Mouse (Mus musculus) naive thymus-derived CD4-positive, alpha-beta T cell, adult 2 months (primary cell): ENCODE results near the gene Gpr3.

Experiments used
- DNase-seq: peaks from one replicate; pipeline ENCODE4 v3.0.0-alpha.2; 2011; ENCODE audit warnings: low read depth

The Gpr3 gene

DNA sequence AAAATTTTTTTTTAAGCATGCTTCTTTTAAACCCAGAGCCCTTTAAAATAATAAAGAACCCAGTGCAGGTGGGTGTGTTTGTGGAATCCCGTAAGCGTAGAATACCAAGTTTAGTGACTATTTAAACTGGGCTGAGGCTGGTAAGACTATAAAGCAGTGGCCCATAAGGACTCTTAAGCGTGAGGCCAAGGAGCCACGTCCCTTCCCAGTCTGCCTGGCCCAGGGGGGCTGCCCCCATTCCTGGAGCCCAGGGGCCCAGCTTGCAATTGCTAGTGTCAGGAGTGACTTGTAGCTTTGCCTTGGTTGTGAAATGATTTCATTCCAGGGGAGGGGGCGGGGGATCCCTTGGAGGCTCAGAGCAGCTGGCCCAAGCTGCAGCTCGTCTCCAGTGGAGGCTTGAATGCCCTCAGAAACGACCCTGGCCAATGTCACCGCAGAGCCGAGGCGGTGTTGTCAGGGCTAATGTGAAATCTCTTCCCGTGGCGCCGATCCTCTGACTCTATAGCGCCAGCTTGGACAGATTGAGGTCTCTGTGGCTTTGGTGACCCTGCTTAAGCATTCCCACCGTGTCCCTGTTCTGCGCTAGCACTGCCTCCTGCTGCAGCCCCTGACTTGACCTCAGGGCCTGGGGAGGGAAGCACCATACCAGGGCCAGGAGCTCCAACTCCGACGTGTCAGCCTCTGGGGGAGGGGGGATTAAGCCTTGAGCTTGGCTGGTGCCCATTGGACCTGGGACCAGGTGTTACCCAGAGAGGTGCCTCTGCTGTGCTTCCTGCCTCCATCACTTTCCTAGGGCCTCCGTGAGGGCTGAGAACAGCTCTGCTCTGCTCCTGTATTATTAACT, 13.8 kb downstream of the Gpr3 start:
- no peak for DNase-seq

DNA sequence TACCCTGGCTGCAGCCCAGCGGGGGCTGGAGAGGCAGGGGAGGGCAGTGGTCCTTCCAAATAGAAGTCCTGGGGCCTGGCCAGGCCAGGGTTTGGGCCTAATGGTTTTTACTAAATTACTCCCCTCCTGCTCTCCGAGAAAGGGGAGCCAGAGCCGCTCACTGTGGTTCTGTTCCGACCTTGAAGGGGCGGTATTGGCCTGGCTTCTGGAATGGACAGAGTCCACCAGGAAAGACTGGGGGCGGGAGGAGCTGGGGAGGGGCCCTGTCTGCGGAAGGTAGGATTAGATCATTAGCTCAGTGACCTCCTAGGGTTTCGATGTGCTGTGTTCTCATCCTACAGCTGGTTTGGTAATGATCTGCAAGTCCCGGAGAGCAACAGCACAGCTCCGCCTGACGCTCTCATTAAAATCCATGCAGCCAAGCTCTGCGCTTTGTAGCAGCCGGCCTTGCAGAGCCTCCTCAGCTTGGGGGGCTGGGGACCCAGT, 14.5 kb downstream of the Gpr3 start:
- no peak for DNase-seq

DNA sequence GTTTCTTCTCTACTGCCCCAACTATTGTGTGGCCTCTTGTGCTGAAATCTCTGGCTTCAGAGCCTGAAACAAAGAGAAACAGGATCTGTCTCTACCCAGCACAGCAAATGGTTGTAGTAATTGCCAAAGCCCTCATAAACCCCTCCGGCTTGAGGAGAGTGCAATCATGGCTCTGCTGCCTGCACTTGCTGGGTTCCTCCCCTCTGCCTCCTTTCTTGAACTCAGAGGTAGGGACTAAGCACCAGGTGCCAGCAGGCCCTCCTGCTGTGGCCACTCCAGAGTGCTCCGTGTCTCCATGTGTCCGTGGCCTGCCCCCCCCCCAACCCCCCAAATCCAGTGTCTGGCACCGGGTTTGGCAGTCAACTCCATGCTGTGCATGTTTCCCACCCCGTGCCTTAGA, 15.0 kb downstream of the Gpr3 start:
- DNase-seq = no peak

DNA sequence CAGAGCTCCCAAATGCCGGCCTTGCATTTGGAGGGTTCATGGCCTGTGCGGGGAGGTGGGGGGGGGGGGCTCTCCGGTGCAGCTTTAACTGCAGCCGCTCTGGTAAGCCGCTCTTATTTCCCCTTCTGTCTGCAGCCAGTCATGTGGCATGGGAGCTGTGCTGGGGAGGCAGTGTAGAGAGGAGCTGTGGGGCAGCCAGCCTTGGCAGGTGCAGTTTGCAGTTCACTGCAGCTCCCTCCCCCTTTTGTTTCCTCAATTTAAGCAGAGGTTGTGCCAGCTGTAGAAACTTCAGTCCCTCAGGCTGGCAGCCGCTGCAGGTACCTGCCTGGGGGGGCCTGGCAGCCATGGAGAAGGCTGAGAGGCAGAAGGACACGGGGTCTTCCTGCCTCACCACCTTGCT, 15.5 kb downstream of the Gpr3 start:
- no peak for DNase-seq

DNA sequence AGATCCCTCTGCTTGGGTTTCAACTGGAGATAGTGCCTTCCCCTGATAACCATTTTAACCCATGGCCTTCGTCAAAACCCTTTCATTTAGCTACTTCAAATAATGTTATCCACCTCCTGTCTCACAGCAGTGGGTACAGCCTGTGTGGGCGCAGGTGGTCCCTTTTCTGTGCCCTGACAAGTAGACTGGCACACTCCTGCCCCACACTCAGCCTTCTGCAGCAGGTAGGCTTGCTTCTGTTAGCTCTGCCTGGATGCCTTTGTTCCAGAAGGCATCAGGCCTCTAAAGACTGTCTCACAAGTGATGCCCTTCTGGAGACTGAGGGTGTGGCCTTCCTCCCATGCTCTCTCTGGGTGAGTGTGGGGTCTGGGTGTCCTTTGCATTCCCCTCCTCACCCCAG, 16.2 kb downstream of the Gpr3 start:
- no peak for DNase-seq

DNA sequence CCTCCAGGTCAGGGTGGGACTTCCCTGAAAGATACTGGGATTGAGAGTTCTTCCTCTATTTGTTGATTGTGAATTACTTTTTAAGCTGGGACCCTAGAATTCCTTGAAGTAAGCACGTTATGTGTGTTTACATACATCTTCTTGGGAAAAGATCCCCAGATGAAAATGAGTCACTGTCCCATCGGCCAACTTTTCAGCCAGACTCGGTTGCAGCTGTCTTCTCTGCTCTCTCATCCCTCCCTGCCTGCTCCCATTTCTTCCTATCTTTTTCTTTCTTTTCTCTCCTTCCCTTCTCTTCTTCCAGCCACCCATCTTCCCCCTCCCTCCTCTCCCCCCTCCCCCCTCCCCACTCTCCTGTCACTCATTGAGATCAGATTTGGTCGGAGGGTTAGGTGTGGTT, 17.3 kb downstream of the Gpr3 start:
- DNase-seq = no peak

DNA sequence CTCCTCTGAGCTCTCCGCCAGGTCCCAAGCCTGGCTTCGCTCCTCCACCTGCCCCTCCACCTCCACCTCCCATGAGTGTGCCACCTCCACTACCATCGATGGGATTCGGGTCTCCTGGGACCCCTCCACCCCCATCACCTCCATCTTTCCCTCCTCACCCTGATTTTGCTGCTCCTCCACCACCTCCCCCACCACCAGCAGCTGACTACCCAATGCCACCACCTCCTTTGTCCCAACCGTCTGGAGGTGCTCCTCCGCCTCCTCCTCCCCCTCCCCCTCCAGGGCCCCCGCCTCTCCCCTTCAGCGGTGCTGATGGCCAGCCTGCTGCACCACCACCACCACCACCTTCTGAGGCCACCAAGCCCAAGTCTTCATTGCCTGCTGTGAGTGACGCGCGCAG, 17.9 kb downstream of the Gpr3 start:
- no peak for DNase-seq

DNA sequence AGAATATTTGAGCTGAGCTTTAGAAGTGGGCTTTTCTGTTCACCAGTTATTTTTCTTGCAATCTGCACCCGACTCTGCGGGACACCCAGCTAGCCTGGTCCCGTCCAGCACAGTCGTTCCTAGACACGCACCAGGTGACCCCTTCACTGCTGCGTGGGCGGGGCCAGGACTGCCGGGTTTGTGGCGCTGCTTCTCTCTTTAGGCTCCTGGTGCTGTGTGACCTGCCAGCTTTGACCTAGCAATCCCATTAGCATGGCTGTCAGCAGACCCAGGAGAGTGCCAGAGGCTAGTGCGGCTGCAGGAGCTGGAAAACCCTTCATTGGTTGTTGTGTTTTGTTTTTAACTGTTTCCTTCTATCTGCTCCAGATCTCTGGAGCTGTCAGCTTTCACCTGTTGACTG, 22.9 kb downstream of the Gpr3 start:
- DNase-seq = no peak

DNA sequence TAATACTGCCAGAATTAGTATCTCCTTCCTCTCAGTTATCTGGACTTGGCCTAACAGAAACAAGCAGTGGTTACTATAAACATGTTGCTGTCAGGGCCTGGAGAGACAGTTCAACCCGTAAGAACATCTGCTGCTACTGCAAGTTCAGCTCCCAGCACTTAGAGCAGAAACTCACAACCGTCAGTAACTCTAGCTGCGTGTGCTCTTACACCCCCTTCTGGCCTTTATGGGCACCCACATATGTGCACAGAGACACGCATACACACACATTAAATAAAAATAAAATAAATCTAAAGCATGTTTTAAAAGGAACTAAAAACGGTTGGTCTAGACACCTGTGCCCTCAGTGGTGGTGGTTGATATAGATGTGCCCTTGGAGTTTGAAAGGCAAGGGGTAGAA, 25.5 kb downstream of the Gpr3 start:
- DNase-seq = no peak

DNA sequence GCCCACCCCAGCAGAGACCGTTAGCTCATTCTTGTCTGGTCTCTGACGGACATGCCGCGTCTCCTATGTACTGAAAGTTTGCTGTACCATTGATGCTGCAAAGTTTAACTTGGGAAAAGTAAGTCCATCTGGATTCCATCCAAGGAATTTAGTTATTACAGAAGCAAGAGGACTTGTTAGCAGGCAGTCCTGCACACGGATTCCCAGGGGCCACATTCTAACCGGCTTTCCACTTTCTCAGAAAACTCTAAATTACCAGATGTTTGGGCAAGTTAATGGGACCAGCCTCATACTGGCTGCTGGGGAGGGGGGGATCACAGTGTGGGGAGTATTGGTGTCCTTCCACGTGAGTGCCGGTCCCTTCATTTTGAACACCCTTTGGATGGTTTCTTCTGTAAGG, 26.4 kb downstream of the Gpr3 start:
- DNase-seq = no peak

DNA sequence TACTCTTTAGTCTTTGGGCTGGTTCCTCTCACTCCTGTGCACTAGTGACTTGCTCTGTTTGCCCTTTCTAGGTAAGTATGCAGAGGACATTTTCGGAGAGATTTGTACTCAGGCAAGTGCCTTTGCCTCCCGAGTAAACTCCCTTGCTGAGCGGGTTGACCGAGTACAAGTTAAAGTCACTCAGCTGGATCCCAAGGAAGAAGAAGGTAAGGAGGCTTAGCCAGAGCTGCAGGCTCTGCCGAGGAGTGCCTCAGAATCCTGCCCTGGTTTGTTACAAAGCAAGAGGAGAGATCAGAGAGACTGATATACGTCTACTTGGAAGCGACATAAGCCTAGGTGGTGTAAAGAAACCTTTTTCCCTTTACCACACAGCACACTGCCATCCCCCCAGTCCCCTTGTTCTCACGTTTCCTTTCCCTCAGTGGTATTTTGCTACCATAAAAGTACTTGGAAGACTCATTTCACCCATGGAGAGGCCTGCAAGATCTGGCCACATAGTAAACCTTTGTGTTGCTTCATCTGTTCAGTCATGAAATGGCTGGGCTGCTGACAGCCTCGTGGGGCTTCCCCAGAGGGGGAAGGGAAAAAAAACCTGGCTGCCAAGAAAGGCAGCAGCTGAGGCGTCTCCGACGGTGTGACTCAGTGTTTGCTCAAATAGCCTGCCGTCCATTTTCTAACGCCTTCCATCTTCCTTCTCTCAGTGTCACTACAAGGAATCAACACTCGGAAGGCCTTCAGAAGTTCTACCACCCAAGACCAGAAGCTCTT, 27.3 kb downstream of the Gpr3 start:
- DNase-seq = peak; percentile 85

DNA sequence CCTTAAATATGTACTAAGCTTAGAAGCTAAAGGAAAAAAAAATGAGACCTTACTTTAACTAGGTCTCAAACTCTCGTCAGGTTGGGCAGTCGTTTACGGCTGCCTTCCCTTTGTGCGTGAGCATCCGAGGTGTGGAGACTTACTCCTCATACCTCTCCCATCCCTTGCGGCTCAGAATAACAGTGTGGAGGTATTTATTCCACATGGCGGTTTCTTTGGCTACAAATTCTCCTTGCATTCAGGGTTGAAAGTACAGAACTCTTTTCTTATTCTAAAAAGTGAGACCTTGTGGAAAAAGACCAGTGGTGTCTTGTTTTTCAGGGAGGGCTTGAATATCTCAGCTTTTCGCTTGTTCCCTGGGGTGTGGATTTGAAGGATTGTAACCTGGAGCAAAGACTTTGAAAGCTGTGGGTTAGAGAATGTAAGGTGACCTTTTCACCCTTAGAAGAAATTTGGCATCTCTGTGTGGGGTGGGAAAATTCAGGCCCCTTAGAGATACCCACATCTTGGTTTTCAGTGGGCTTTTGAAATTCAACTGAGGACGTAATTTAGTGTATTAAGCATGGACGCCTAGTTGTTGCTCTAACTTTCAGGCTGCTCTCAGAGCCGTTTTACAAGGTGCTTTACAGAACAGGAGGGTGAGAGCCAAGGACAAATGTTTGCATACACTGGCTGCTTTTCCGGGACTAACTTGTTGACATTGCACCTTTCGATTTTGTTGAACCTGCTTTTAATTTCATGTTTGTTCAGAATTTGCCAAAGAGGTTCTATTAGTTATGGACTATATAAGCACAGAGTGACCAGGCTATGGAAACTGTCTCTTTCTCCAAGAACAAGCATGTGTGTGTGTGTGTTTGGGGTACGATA, 28.1 kb downstream of the Gpr3 start:
- no peak for DNase-seq

DNA sequence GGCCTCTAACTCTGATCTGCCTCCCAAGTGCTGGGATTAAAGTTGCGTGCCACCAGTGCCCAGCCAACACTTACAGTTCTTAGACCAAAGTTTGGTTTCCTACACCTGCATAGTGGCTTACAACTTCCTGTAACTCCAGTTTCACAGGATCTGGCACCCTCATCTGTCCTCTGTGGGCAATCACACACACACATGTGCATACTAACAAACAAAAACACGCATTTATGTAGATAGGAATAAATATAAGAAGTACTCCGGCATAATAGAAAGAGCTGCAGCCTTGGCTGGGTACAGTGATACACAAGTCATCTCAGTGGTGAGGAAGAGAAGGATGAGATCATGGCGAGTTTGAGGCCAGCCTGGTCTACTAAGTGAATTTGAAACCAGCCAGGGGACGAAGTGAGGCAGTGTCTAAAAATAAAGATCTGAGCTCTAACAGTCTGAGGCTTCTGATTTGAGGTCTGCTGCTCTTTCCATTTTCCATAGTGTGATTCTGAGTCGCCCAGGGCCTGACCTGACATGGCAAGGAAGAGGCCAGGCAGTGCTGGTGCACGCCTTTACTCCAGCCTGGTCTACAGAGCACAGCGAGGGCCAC, 29.8 kb downstream of the Gpr3 start:
- no peak for DNase-seq

DNA sequence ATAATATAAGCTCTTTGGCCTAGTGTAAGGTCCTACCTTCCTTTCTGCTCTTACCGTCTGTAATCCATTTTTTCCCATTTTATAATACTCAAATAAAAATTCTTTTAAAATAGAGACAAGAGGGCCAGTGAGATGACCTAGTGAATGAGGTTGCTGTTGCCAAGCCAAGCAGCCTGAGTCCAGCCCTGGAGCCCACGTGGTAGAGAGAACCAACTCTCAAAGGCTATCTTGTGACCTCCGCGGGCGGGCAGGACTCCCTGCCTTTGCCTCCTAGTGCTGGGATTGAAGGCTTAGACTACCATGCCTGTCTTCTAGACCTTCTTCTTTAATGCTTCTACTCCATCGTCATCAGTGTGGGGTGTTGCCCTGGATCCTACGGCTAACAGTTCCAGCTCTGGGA, 33.1 kb downstream of the Gpr3 start:
- no peak for DNase-seq

DNA sequence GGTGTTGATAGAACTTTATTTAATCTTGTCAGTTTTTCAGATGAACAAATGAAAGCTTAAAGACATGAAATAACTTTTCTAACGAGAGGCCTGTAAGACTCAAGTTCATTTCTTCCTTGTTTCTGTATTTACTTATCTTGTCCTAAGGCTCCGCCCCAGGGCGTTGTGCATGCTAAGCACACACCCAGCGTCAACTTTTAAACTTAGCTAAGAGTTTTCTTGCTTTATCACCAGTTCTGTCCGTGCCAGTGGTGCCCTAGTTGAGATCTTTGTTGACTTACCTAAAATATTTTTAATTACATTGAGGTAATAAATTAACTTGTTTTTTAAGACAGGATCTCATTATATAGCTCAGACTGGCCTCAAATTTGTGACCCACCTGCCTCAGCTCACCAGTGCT, 34.0 kb downstream of the Gpr3 start:
- DNase-seq = no peak

DNA sequence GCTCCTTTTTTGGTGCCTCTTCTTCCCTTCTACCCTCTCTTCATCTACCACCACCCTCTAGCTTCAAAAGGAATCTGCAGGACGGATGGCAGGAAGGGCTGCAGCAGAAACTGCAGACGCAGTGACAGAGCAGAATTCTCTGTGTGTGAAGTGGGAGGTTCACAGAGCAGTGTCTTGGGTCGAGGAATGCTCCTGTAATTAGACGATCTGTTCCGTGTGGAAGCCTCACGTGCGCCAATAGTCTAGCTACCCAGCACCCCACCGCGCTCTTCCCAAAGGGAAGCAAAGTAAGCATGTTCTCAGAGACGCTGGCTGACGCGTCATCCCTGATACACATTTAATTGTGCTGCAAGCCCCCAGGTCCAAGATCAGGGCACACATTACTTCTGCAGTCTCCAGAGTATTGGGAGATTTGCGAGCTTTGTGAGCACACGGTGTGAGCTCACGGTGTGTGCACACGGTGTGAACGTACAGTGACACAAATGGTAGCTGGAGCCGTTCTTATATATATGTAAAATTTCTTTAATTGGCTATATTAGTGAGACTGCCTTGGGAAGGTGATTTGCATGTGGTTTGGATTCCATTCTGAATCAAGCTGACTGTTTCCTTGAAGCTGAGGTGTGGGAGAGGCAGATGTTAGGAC, 35.5 kb downstream of the Gpr3 start:
- DNase-seq = no peak

DNA sequence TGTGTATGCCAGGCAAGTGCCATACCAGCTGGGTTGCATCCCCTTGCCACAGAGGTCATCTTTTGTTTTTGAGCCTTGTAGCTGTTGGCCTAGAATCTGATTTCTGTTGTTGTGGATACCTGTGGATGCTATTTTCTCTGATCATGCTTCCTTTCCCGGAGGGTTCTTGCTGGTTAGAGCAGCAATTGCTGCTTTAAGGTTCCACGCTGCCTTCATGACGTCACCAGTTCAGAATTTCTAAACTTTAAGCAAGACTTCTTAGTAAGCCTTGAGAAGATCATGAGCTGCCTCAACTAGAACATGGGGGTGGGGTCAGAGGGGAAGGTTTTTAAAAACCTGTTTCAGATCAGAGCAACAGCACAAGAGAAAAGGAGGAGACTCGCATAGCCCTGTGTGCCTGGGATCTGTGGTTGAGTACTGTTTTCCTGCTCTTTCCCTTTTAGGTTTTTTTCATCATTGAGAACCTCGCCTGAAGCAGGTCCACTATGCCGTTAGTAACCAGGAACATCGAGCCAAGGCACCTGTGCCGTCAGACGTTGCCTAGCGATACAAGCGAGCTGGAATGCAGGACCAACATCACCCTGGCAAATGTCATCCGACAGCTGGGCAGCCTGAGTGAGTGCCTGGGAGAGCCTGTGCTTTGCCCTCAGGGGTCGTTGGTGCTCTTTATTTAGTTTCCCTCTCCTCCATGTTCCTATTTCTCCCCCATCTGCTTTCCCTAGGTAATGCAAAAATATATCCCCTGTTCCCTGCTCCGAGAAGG, 36.2 kb downstream of the Gpr3 start:
- peak; percentile 66 for DNase-seq

DNA sequence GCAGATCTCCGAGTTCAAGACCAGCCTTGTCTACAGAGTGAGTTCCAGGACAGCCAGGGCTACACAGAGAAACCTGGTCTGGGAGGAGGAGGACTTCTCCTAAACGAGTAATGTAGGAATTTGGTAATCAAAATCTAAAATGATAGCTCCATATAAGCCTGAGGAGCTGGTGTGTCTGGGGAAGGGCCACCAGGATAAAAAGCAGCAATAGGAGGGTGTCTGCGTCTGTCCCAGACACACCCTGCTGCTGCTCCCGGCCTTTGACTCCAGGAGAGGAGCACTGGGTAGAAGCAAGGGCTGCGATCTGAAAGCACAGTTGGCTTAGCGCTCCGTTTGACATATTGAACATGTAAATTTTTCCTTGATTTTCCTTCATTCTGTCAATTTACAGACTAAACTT, 37.1 kb downstream of the Gpr3 start:
- no peak for DNase-seq

DNA sequence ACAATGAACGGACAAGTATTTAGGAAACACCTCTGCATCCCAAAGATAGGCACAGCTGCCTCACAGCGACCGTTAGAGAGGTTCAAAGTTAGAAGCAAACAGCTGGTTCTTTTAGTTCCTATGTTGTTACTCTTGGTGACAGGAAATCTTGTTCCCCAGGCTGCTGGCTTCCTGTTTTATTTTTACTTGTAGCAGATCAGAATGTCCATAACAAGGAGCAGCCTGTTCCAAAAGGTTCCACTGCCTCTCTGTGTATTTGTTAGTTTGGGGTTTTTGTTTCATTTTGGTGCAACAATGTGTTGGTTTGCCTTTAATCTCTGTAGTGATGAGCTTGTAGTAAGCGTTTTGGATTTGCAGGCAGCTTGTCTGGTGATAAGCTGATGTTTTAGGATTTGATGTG, 38.0 kb downstream of the Gpr3 start:
- DNase-seq = peak; percentile 75

DNA sequence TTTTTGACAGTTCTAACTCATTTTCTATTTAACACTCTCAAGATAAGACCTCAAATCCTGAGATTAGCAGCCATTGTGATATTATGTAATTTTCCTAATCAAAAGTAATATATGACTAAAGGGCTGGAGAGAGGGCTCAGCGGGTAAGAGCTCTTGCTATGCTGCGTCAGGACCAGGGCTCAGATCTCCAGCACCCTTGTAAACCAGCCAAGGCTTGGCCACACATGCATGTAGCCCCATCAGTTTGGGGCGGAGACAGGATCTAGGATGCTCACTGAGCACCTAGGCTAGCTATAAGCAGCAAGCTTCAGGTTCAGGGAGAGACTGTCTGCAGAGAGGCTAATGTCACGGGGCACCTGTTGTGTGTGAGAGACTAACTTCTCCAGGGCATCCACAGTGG, 39.9 kb downstream of the Gpr3 start:
- DNase-seq = no peak

DNA sequence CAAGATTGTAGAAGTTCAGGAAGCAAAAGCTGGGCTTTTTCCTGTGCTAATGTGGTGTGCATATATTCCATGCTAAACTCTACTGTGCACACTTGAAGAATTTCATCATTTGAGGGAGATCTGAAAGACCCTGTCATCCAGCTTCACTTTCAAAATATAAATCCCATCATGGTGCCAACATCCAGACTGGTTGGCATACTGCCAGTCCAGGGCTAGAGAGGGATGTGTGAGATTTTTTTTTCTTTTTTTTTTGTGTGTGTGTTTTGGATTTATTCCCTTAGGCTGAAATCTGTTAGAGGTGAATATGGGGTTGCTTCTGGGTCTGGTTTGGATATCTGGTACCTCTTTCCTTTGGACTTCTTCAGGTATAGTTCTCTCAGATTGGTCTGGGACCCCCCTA, 41.7 kb downstream of the Gpr3 start:
- DNase-seq = no peak
